Mouse (Mus musculus) spleen, adult 10 weeks (tissue): ENCODE results near the gene Hook2. TPM values are rescaled to one million over a fixed set of nuclear protein-coding genes. Genes with fewer than 3 reads are reported as not detected.

Experiments used
- polyA plus RNA-seq: library from polyadenylated mRNA; stranded (reverse); fragments of 350-450 nt; fragmentation: Illumina TruSeq; extraction: RNeasy Lipid Tissue Mini Kit (QIAGEN cat#74804); gene quantifications from one replicate; pipeline ENCODE4 v1.2.3, GENCODE M21; 2015; ENCODE audit warnings: low replicate concordance; ENCODE audit not compliant: insufficient read depth

Hook2 gene
- polyA plus RNA-seq, result 4.6 TPM

DNA sequence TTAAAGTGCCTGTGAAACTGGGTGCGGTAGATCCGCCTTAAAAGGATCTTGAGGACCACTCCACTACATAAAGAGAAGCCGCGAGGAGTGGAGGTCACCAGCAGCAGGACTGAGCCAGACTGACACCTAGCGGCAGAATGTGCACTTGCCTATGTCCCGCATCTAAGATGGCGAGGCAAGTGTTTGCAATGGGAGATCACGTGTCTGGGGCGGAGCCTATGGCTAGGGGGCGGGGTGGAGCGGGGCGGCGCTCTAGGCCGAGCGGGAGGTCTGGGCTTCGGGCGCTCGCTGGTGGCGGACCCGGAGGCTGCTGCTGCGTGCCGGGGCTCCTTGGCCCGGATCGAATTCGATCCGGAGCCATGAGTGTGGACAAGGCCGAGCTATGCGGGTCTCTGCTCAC lies at the start of gene Hook2:
TSS of gene Hook2 (plus strand) at position 255 of the 400 bp plus-strand sequence.

GRCm38 (mm10) chr8:84946528-84947240 lies 43.7 kb upstream of the Hook2 start, which contains the start of gene Rtbdn:
Gene Rtbdn, plus strand, starts transcription at chr8:84946991.

GRCm38 (mm10) chr8:84969241-84970134 lies 20.9 kb upstream of the Hook2 start, which contains the start of the genes Gm49661, Prdx2 and Rnaseh2a:
Gene Gm49661, minus strand, starts transcription at chr8:84969433.
Gene Prdx2, plus strand, starts transcription at chr8:84969587.
Gene Rnaseh2a, minus strand, starts transcription at chr8:84969767.

GRCm38 (mm10) chr8:84978248-84978940 lies 12.0 kb upstream of the Hook2 start, which contains the start of gene Junb:
Gene Junb, minus strand, starts transcription at chr8:84978718.

DNA sequence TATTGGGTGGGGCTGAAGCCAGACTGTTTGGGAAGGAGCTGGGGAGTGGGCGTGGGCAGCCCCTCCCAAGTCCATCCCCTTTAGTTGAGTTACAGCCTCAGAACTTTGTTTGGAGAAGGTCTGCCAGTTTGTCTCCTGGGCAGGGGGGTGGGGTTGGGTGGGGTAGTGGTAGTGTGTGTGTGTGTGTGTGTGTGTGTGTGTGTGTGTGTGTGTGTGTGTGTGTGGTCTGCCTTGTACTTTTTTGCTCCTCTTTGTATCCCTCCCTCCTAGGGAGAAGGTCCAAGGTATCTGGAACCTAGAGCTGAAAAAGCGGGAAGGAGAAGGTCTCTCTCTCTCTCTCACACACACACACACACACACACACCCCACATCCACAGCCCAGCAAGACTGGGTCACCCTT lies 24.0 kb downstream of the Hook2 start, which contains the start of gene Best2:
TSS of gene Best2 (minus strand) at position 101 of the 400 bp plus-strand sequence.

DNA sequence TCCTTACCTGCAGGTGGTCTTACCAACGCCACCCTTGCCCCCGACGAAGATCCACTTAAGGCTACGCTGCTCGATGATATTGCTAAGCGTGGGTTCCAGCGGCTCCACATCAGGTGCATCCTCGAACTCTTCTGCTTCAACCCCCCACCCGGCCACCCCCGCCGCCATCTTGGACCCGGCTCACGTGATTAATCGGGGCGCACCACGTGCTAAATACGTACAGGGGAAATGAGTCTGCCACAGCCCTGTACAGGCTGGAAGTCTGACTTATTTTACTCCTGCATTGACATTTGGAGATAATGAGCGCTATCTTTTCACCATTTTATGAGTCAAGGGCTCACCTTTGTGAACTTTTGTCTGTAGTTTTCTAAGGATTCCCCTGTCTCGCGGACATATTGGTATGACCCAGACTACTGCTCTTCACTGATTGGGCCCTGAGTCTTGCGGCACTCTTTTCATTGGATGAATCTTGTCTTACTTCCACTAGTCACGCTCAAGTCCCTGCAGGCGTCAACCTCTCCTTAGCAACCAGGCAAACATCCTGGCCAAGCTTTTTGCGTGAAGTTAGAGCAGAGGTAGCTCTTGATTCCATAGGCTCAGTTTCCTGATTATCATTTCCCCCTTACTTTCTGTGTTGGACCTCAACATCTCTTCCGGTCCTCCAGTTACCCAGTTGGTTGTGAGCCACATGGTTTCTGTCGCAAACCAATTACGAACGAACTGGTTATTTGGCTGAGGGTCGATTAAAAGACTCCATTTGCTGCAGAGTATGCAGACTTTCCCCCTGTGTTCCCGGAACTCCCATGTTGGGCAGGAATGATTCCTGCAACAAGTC lies 34.9 kb downstream of the Hook2 start, which contains the start of gene Asna1:
TSS of gene Asna1 (minus strand) at position 184 of the 835 bp plus-strand sequence.

GRCm38 (mm10) chr8:85026670-85027515 lies 36.5 kb downstream of the Hook2 start, which contains the start of gene Trir:
Gene Trir, plus strand, starts transcription at chr8:85026823.

GRCm38 (mm10) chr8:85036718-85037365 lies 46.4 kb downstream of the Hook2 start, which contains the start of gene Tnpo2:
Gene Tnpo2, plus strand, starts transcription at chr8:85036915.

Other genes with a start within 250 kb of the Hook2 start
- 5.1 TPM for gene Nfix, start 190.3 kb upstream of the Hook2 start, polyA plus RNA-seq
- 3.8 TPM for gene Dand5, start 167.8 kb upstream of the Hook2 start, polyA plus RNA-seq
- 5.4 TPM for gene Gadd45gip1, start 159.1 kb upstream of the Hook2 start, polyA plus RNA-seq
- gene Rad23a, start 149.9 kb upstream of the Hook2 start, polyA plus RNA-seq, result 62.4 TPM
- gene Calr, start 143.7 kb upstream of the Hook2 start, polyA plus RNA-seq, result 968 TPM
- 37.0 TPM for gene Farsa, start 133.6 kb upstream of the Hook2 start, polyA plus RNA-seq
- gene Syce2, start 118.5 kb upstream of the Hook2 start, polyA plus RNA-seq, result 12.6 TPM
- 24.2 TPM for gene Gcdh, start 96.7 kb upstream of the Hook2 start, polyA plus RNA-seq
- 6.7 TPM for gene Klf1, start 88.7 kb upstream of the Hook2 start, polyA plus RNA-seq
- gene Dnase2a, start 82.0 kb upstream of the Hook2 start, polyA plus RNA-seq, result 49.3 TPM
- not detected for gene Mast1, start 53.2 kb upstream of the Hook2 start, polyA plus RNA-seq
- not detected for gene Rtbdn, start 43.6 kb upstream of the Hook2 start, polyA plus RNA-seq
- not detected for gene Gm49661, start 21.2 kb upstream of the Hook2 start, polyA plus RNA-seq
- 197 TPM for gene Prdx2, start 21.0 kb upstream of the Hook2 start, polyA plus RNA-seq
- 32.5 TPM for gene Rnaseh2a, start 20.8 kb upstream of the Hook2 start, polyA plus RNA-seq
- gene Junb, start 11.9 kb upstream of the Hook2 start, polyA plus RNA-seq, result 1.5 TPM
- gene Best2, start 23.9 kb downstream of the Hook2 start, polyA plus RNA-seq, result not detected
- gene Asna1, start 34.7 kb downstream of the Hook2 start, polyA plus RNA-seq, result 29.7 TPM
- gene Trir, start 36.2 kb downstream of the Hook2 start, polyA plus RNA-seq, result 112 TPM
- gene Tnpo2, start 46.3 kb downstream of the Hook2 start, polyA plus RNA-seq, result 35.3 TPM
- gene Fbxw9, start 69.5 kb downstream of the Hook2 start, polyA plus RNA-seq, result 3.0 TPM
- gene Gm5741, start 77.4 kb downstream of the Hook2 start, polyA plus RNA-seq, result not detected
- 52.7 TPM for gene Dhps, start 81.2 kb downstream of the Hook2 start, polyA plus RNA-seq
- gene Wdr83os, start 90.1 kb downstream of the Hook2 start, polyA plus RNA-seq, result 54.9 TPM
- gene Wdr83, start 90.7 kb downstream of the Hook2 start, polyA plus RNA-seq, result 12.5 TPM
- 132 TPM for gene Man2b1, start 92.7 kb downstream of the Hook2 start, polyA plus RNA-seq
- gene Zfp791, start 132.5 kb downstream of the Hook2 start, polyA plus RNA-seq, result 0.81 TPM
- not detected for gene Cks1brt, start 161.3 kb downstream of the Hook2 start, polyA plus RNA-seq
- not detected for gene Olfr371, start 235.4 kb downstream of the Hook2 start, polyA plus RNA-seq